Mouse (Mus musculus) intestine, postnatal 0 days (tissue): ENCODE measurements around the gene Snx15. TPM values are rescaled to one million over a fixed set of nuclear protein-coding genes. Genes with fewer than 3 reads are reported as not detected.

Source experiments
- ATAC-seq: fragments of 200-750 bp; cut with Nextera tagmentation; 2 replicates; pipeline ENCODE4 v1.8.0; 2017; ENCODE audit warnings: mild to moderate bottlenecking, moderate TSS enrichment, moderate library complexity
- H3K27ac ChIP-seq: fragments of 300-500 bp; sonication (generic); 2 replicates; pipeline ENCODE4 v1.5.1; 2014; ENCODE audit warnings: mild to moderate bottlenecking, low read depth, low read length, moderate library complexity
- H3K27me3 ChIP-seq: fragments of 300-500 bp; sonication (generic); replicated peaks from 2 replicates; pipeline ENCODE4 v1.6.1; 2014; ENCODE audit warnings: low read length, mixed read lengths; ENCODE audit not compliant: control insufficient read depth, insufficient read depth
- H3K36me3 ChIP-seq: fragments of 300-500 bp; sonication (generic); 2 replicates; pipeline ENCODE4 v1.6.1; 2014; ENCODE audit warnings: mild to moderate bottlenecking, moderate library complexity; ENCODE audit not compliant: control insufficient read depth, insufficient read depth
- H3K4me1 ChIP-seq: fragments of 300-500 bp; sonication (generic); replicated peaks from 2 replicates; pipeline ENCODE4 v1.6.1; 2014; ENCODE audit warnings: antibody characterized with exemption, low read length, mixed read lengths; ENCODE audit not compliant: control insufficient read depth, insufficient read depth
- H3K4me2 ChIP-seq: fragments of 300-500 bp; sonication (generic); replicated peaks from 2 replicates; pipeline ENCODE4 v1.6.1; 2014; ENCODE audit warnings: low read depth, mild to moderate bottlenecking, moderate library complexity
- H3K4me3 ChIP-seq: fragments of 300-500 bp; sonication (generic); 2 replicates; pipeline ENCODE4 v1.5.1; 2014; ENCODE audit warnings: low read depth, low read length
- H3K9ac ChIP-seq: fragments of 300-500 bp; sonication (generic); 2 replicates; pipeline ENCODE4 v1.6.1; 2014; ENCODE audit warnings: mild to moderate bottlenecking, low read depth, low read length
- H3K9me3 ChIP-seq: fragments of 300-500 bp; sonication (generic); 2 replicates; pipeline ENCODE4 v1.6.1; 2016; ENCODE audit warnings: mixed run types; ENCODE audit not compliant: control insufficient read depth
- CTCF ChIP-seq: sonication (generic); IDR thresholded peaks from 2 replicates; pipeline ENCODE4 v1.5.1; 2016; ENCODE audit warnings: low read depth, mild to moderate bottlenecking, control low read depth, antibody characterized with exemption, moderate library complexity
- WGBS: fragments of 180-500 bp; shearing (Covaris S2); extraction: QIAGEN DNeasy Blood & Tissue Kit; methylation state at CpG from one replicate; pipeline ENCODE4 v1.1.7; 2014; 5-methylcytosine and 5-hydroxymethylcytosine counted together
- polyA plus RNA-seq: library from polyadenylated mRNA; unstranded; fragments of >200 nt; fragmentation: Nextera tagmentation; extraction: Ambion mirVana; gene quantifications from 2 replicates; pipeline ENCODE4 v1.2.1, GENCODE M21; 2015

Gene Snx15
- polyA plus RNA-seq, 1 experiment from 2014 or later: 23.3 TPM

DNA sequence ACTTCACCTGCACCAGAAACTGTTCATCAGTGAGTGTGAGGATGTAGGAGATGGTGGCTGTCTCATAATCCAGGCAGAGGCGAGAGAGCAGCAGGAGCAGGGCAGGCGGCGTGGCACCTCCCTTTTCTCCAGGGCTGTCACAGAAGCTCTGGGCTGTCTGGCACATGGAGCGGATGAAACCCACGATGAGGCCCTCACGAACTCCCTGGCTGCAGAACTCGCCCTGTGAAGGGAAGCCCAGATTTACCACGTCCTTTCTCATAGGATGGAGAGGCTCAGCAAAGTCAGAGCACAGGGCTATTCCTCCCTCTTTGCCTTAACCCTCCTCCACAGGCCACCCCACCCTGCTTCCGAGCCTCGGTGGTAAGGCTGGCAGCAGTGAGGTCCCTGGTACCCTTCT lies 58.3 kb downstream of the Snx15 start:
- Histone ChIP-seq H3K36me3 (peaks cover 37% of the 10 kb centered on the region), H3K9ac (no peak overlapping the region), H3K9me3 (no peaks in the 10 kb centered on the region), H3K27me3 (no peaks in the 10 kb centered on the region), H3K27ac (no peak overlapping the region), H3K4me1 (no peaks in the 10 kb centered on the region), H3K4me3 (no peak overlapping the region), H3K4me2 (no peak overlapping the region)
- no peak for TF ChIP-seq CTCF
- WGBS: 88% methylated on average over 10 of the region's 10 CpGs
- ATAC-seq: no peak

Other genes with a start within 250 kb of the Snx15 start
- 1.0 and 1.2 TPM in 2 replicates for gene Tigd3, start 234.2 kb downstream of the Snx15 start, polyA plus RNA-seq
- 49.9 and 51.9 TPM in 2 replicates for gene Dpf2, start 215.3 kb downstream of the Snx15 start, polyA plus RNA-seq
- gene Cdc42ep2, start 203.5 kb downstream of the Snx15 start, polyA plus RNA-seq: 6.5 and 6.6 TPM in 2 replicates
- 23.5 and 23.9 TPM in 2 replicates for gene Pola2, start 164.1 kb downstream of the Snx15 start, polyA plus RNA-seq
- not detected in 2 replicates for gene Slc22a20, start 142.2 kb downstream of the Snx15 start, polyA plus RNA-seq
- 17.0 and 17.8 TPM in 2 replicates for gene Capn1, start 112.4 kb downstream of the Snx15 start, polyA plus RNA-seq
- 17.7 and 21.3 TPM in 2 replicates for gene Syvn1, start 81.7 kb downstream of the Snx15 start, polyA plus RNA-seq
- 35.0 and 36.3 TPM in 2 replicates for gene Mrpl49, start 70.5 kb downstream of the Snx15 start, polyA plus RNA-seq
- gene Fau, start 70.5 kb downstream of the Snx15 start, polyA plus RNA-seq: 964 and 990 TPM in 2 replicates
- 30.8 and 33.3 TPM in 2 replicates for gene Znhit2, start 67.1 kb downstream of the Snx15 start, polyA plus RNA-seq
- 13.4 and 17.5 TPM in 2 replicates for gene Tm7sf2, start 59.9 kb downstream of the Snx15 start, polyA plus RNA-seq
- 35.9 and 42.4 TPM in 2 replicates for gene Vps51, start 51.1 kb downstream of the Snx15 start, polyA plus RNA-seq
- not detected in 2 replicates for gene Tmem262, start 48.3 kb downstream of the Snx15 start, polyA plus RNA-seq
- gene Gm28374, start 46.0 kb downstream of the Snx15 start, polyA plus RNA-seq: 0.43 and 0.47 TPM in 2 replicates
- 54.9 and 56.2 TPM in 2 replicates for gene Zfpl1, start 43.3 kb downstream of the Snx15 start, polyA plus RNA-seq
- 8.7 and 8.9 TPM in 2 replicates for gene Cdca5, start 43.3 kb downstream of the Snx15 start, polyA plus RNA-seq
- gene AC131692.1, start 33.9 kb downstream of the Snx15 start, polyA plus RNA-seq: not detected in 2 replicates
- 273 and 333 TPM in 2 replicates for gene Naaladl1, start 22.5 kb downstream of the Snx15 start, polyA plus RNA-seq
- gene Sac3d1, start 9.7 kb downstream of the Snx15 start, polyA plus RNA-seq: 17.0 and 19.1 TPM in 2 replicates
- 0.61 and 1.3 TPM in 2 replicates for gene Batf2, start 12.7 kb upstream of the Snx15 start, polyA plus RNA-seq
- 70.6 and 71.5 TPM in 2 replicates for gene Arl2, start 13.2 kb upstream of the Snx15 start, polyA plus RNA-seq
- gene Majin, start 56.1 kb upstream of the Snx15 start, polyA plus RNA-seq: 0.20 TPM in 1 of 2 replicates, not detected in the other
- gene Gpha2, start 98.1 kb upstream of the Snx15 start, polyA plus RNA-seq: 0.26 and 0.34 TPM in 2 replicates
- 15.2 and 17.1 TPM in 2 replicates for gene Ppp2r5b, start 107.6 kb upstream of the Snx15 start, polyA plus RNA-seq
- 3.6 and 4.0 TPM in 2 replicates for gene Atg2a, start 113.4 kb upstream of the Snx15 start, polyA plus RNA-seq
- gene Ehd1, start 148.4 kb upstream of the Snx15 start, polyA plus RNA-seq: 177 and 201 TPM in 2 replicates
- gene Cdc42bpg, start 178.2 kb upstream of the Snx15 start, polyA plus RNA-seq: 1.8 and 2.3 TPM in 2 replicates
- gene Men1, start 206.7 kb upstream of the Snx15 start, polyA plus RNA-seq: 17.1 and 19.6 TPM in 2 replicates
- 4.1 and 4.3 TPM in 2 replicates for gene Map4k2, start 212.8 kb upstream of the Snx15 start, polyA plus RNA-seq
- gene Sf1, start 235.4 kb upstream of the Snx15 start, polyA plus RNA-seq: 51.9 and 55.3 TPM in 2 replicates